Comparison of ENCODE assay signal across 25 mouse cellular contexts in genomic region chr10:122735284-122735784, GRCm38 (mm10). TPM values are rescaled to one million over a fixed set of nuclear protein-coding genes. Genes with fewer than 3 reads are reported as not detected.
DNase-seq lines count a peak whose midpoint lies in the region; ATAC-seq and TF ChIP-seq lines count a peak whose summit lies in the region.
"Had no signal": no experiment of that assay in that cellular context is flagged by ENCODE, and none has a peak within 500 bp of the region (broad histone marks: within the 10 kb centered on the region; RNA-seq: fewer than 3 reads in every experiment).

No protein-coding gene starts in this region.

- WGBS in heart, embryonic 15.5 days: 82% methylated on average over 7 of the region's 7 CpGs
- WGBS in intestine, postnatal 0 days: 59% methylated on average over 7 of the region's 7 CpGs

- H3K36me3 ChIP-seq in heart, embryonic 15.5 days: no peaks in the 10 kb centered on the region
- no peaks in the 10 kb centered on the region for H3K36me3 ChIP-seq in intestine, postnatal 0 days (ENCODE audit: control insufficient read depth, insufficient read depth)
- H3K36me3 ChIP-seq: embryonic facial prominence, embryonic 10.5 days; embryonic facial prominence, embryonic 12.5 days; G1E had no signal

- ATAC-seq in heart, embryonic 15.5 days (replicated peaks; ENCODE audit: insufficient number of reproducible peaks, insufficient read depth, low FRiP score, low read depth): 0 out of 2 replicates have a peak, but pooled peaks have one; percentile 43
- peak; percentile 86 for ATAC-seq in intestine, postnatal 0 days
- ATAC-seq: activated CD4-positive, CD25-positive, alpha-beta regulatory T cell, adult 4 months; CD4-positive, CD25-positive, alpha-beta regulatory T cell, adult 4 months; forebrain, embryonic 13.5 days; Patski had no signal

- no peak overlapping the region for H3K4me3 ChIP-seq in heart, embryonic 15.5 days
- no peak overlapping the region for H3K4me3 ChIP-seq in intestine, postnatal 0 days (ENCODE audit: low read depth, low read length)
- H3K4me3 ChIP-seq: embryonic facial prominence, embryonic 10.5 days; embryonic facial prominence, embryonic 12.5 days; forebrain, embryonic 13.5 days had no signal

- H3K27me3 ChIP-seq in heart, embryonic 15.5 days: no peaks in the 10 kb centered on the region
- H3K27me3 ChIP-seq in intestine, postnatal 0 days (replicated peaks; ENCODE audit: control insufficient read depth, insufficient read depth, low read length): no peaks in the 10 kb centered on the region
- H3K27me3 ChIP-seq: CH12.LX; embryonic facial prominence, embryonic 12.5 days; forebrain, embryonic 13.5 days; Patski had no signal

- intact Hi-C loops in heart, postnatal 25 days (cut with DNase I): no loop called here

- no peaks in the 10 kb centered on the region for H3K9me3 ChIP-seq in heart, embryonic 15.5 days (replicated peaks)
- no peaks in the 10 kb centered on the region for H3K9me3 ChIP-seq in intestine, postnatal 0 days (ENCODE audit: control insufficient read depth)
- H3K9me3 ChIP-seq: embryonic facial prominence, embryonic 10.5 days; embryonic facial prominence, embryonic 12.5 days; forebrain, embryonic 13.5 days had no signal

- no peak for TF ChIP-seq CTCF in intestine, postnatal 0 days (IDR thresholded peaks at IDR 0.05; ENCODE audit: low read depth)

- H3K4me2 ChIP-seq in heart, embryonic 15.5 days: no peak overlapping the region
- no peak overlapping the region for H3K4me2 ChIP-seq in intestine, postnatal 0 days (replicated peaks; ENCODE audit: low read depth)
- H3K4me2 ChIP-seq: embryonic facial prominence, embryonic 12.5 days; forebrain, embryonic 13.5 days had no signal

- peak; percentile 67 for DNase-seq in heart, adult 11 months
- DNase-seq in heart, adult 18-20 months: no peak
- no peak for DNase-seq in heart, postnatal 25 days (ENCODE audit: low spot score)
- peak; percentile 78 for DNase-seq in yolk sac, embryonic 10.5 days (ENCODE audit: low spot score)
- DNase-seq in urinary bladder, postnatal 14 days (ENCODE audit: low spot score): no peak
- no peak for DNase-seq in gastrocnemius, postnatal 25 days
- DNase-seq: adrenal gland, adult 8-10 months; adrenal gland, postnatal 14 days; adrenal gland, postnatal 36 days; B cell, adult 2 months; cerebellum, adult 11-12 months; cerebellum, adult 2 months; cerebellum, adult 9-10 months; cerebellum, postnatal 10 days; cerebellum, postnatal 25 days had no signal

- H3K4me1 ChIP-seq in heart, embryonic 15.5 days (replicated peaks): 0 out of 2 replicates have a peak, but pooled peaks cover 8% of the 10 kb centered on the region
- peaks cover 3% of the 10 kb centered on the region for H3K4me1 ChIP-seq in intestine, postnatal 0 days (replicated peaks; ENCODE audit: control insufficient read depth, insufficient read depth, low read length)
- H3K4me1 ChIP-seq: embryonic facial prominence, embryonic 12.5 days; forebrain, embryonic 13.5 days had no signal

- no peak overlapping the region for H3K9ac ChIP-seq in heart, embryonic 15.5 days
- no peak overlapping the region for H3K9ac ChIP-seq in intestine, postnatal 0 days (ENCODE audit: low read depth, low read length)
- H3K9ac ChIP-seq: embryonic facial prominence, embryonic 12.5 days; forebrain, embryonic 13.5 days had no signal

- no peak overlapping the region for H3K27ac ChIP-seq in heart, embryonic 15.5 days
- H3K27ac ChIP-seq in intestine, postnatal 0 days (ENCODE audit: low read depth, low read length): peak overlapping the region; percentile 28; the same call in 1 of the 2 replicates
- H3K27ac ChIP-seq: embryonic facial prominence, embryonic 10.5 days; embryonic facial prominence, embryonic 12.5 days; forebrain, embryonic 13.5 days had no signal

RNA-seq across cellular contexts. Expression of gene Ppm1h, which starts 56.8 kb away (rescaled TPM):
- 1 to 10 TPM; 6.9 to 7.3 TPM for total RNA-seq in heart, adult 18-20 months (2021)
- polyA plus RNA-seq in heart, embryonic 15.5 days (2015; fragmentation: Nextera tagmentation; extraction: Ambion mirVana): 4.2 and 7.6 TPM in 2 replicates
- total RNA-seq in heart, postnatal 25 days (2021): 1 to 10 TPM; 6.8 to 7.3 TPM
- 17.9 and 20.7 TPM in 2 replicates for polyA plus RNA-seq in intestine, postnatal 0 days (2015; fragmentation: Nextera tagmentation; extraction: Ambion mirVana)
- total RNA-seq in gastrocnemius, postnatal 25 days (2021): 1 to 10 TPM in 1 of 2 experiments, under 1 TPM in 1; 0.95 to 1.6 TPM
- polyA plus RNA-seq: G1E had no signal

Comparison
In these comparisons a context has a peak if more than half of its experiments do, and no peak if none do; other contexts are left out.
1. DNase-seq: peak in heart, adult 11 months (single experiment) and yolk sac, embryonic 10.5 days (single experiment); none in heart, adult 18-20 months (0 of 2), heart, postnatal 25 days (single experiment), urinary bladder, postnatal 14 days (single experiment) and gastrocnemius, postnatal 25 days (single experiment).